Mouse (Mus musculus) midbrain, postnatal 0 days (tissue): ENCODE measurements around the gene Hivep3. TPM values are rescaled to one million over a fixed set of nuclear protein-coding genes. Genes with fewer than 3 reads are reported as not detected.

Source experiments
- ATAC-seq: fragments of 200-750 bp; cut with Nextera tagmentation; 2 replicates; pipeline ENCODE4 v1.8.0; 2017; ENCODE audit warnings: moderate number of reproducible peaks, mild to moderate bottlenecking, moderate TSS enrichment, moderate library complexity; ENCODE audit not compliant: low FRiP score
- DNase-seq: peaks from one replicate; pipeline ENCODE4 v3.0.0-alpha.2; 2015; ENCODE audit warnings: low spot score
- H3K27ac ChIP-seq: fragments of 300-500 bp; sonication (generic); 2 replicates; pipeline ENCODE4 v1.5.1; 2014; ENCODE audit warnings: low read depth, mild to moderate bottlenecking, low read length, mixed read lengths
- H3K27me3 ChIP-seq: fragments of 300-500 bp; sonication (generic); 2 replicates; pipeline ENCODE4 v1.6.1; 2014; ENCODE audit warnings: low read length, control low read depth, mixed read lengths; ENCODE audit not compliant: insufficient read depth
- H3K36me3 ChIP-seq: fragments of 300-500 bp; sonication (generic); 2 replicates; pipeline ENCODE4 v1.6.1; 2014; ENCODE audit warnings: low read length, control low read depth, mixed read lengths; ENCODE audit not compliant: insufficient read depth
- H3K4me1 ChIP-seq: fragments of 300-500 bp; sonication (generic); 2 replicates; pipeline ENCODE4 v1.6.1; 2014; ENCODE audit warnings: mild to moderate bottlenecking, control low read depth, antibody characterized with exemption, low read length, mixed read lengths; ENCODE audit not compliant: insufficient read depth
- H3K4me2 ChIP-seq: fragments of 300-500 bp; sonication (generic); 2 replicates; pipeline ENCODE4 v1.6.1; 2014; ENCODE audit warnings: low read depth, mild to moderate bottlenecking, low read length, mixed read lengths; ENCODE audit not compliant: poor library complexity, severe bottlenecking
- H3K4me3 ChIP-seq: fragments of 300-500 bp; sonication (generic); 2 replicates; pipeline ENCODE4 v1.5.1; 2014; ENCODE audit warnings: low read depth, mild to moderate bottlenecking, low read length, moderate library complexity
- H3K9ac ChIP-seq: fragments of 300-500 bp; sonication (generic); replicated peaks from 2 replicates; pipeline ENCODE4 v1.6.1; 2014; ENCODE audit warnings: mild to moderate bottlenecking, low read length, moderate library complexity, mixed read lengths; ENCODE audit not compliant: poor library complexity, severe bottlenecking
- H3K9me3 ChIP-seq: fragments of 300-500 bp; sonication (generic); 2 replicates; pipeline ENCODE4 v1.6.1; 2016; ENCODE audit warnings: low read length, control low read depth
- CTCF ChIP-seq: IDR thresholded peaks from 2 replicates; pipeline ENCODE4 v1.5.1; 2016; ENCODE audit warnings: antibody characterized with exemption, mild to moderate bottlenecking
- WGBS: fragments of 180-500 bp; shearing (Covaris S2); extraction: QIAGEN DNeasy Blood & Tissue Kit; methylation state at CpG from one replicate; pipeline ENCODE4 v1.1.7; 2014; 5-methylcytosine and 5-hydroxymethylcytosine counted together
- polyA plus RNA-seq: library from polyadenylated mRNA; unstranded; fragments of >200 nt; fragmentation: Nextera tagmentation; extraction: Ambion mirVana; gene quantifications from 2 replicates; pipeline ENCODE4 v1.2.1, GENCODE M21; 2015
- total RNA-seq: library from RNA; depleted of rRNA; stranded (reverse); fragments of >200 nt; gene quantifications from 2 replicates; pipeline ENCODE4 v1.2.3, GENCODE M21; 2014

The Hivep3 gene
- total and polyA plus RNA-seq, 2 experiments from 2014 or later = 16.5 to 18.3 TPM

DNA sequence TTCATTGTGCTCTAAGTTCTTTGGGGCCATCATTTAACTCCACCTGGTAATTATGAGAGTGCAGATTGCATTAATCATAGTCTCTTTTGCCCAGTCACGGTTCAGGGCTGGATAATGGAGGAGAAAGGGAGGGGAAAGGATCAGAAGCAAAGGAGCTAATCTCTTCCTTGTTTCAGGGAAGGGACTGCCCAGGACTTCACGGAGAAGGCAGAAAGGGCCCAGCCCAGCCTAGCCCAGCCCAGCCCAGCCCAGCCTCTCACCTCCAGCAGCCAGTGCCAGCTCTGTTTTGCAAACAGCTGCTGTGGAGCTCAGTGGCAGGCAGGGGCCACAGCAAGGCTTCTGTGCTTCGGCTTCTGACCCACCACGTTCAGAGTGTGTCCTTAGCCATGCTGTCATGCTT, 180.6 kb downstream of the Hivep3 start:
- H3K27me3 ChIP-seq = no peaks in the 10 kb centered on the region
- no peaks in the 10 kb centered on the region for H3K9me3 ChIP-seq
- H3K4me3 ChIP-seq = no peak overlapping the region
- DNase-seq (no peak), ATAC-seq (no peak)
- H3K36me3 ChIP-seq = no peaks in the 10 kb centered on the region
- H3K4me2 ChIP-seq = no peak overlapping the region
- no peaks in the 10 kb centered on the region for H3K4me1 ChIP-seq
- no peak for TF ChIP-seq CTCF
- WGBS = 19% methylated on average over 4 of the region's 4 CpGs
- H3K9ac ChIP-seq = no peak overlapping the region
- no peak overlapping the region for H3K27ac ChIP-seq

DNA sequence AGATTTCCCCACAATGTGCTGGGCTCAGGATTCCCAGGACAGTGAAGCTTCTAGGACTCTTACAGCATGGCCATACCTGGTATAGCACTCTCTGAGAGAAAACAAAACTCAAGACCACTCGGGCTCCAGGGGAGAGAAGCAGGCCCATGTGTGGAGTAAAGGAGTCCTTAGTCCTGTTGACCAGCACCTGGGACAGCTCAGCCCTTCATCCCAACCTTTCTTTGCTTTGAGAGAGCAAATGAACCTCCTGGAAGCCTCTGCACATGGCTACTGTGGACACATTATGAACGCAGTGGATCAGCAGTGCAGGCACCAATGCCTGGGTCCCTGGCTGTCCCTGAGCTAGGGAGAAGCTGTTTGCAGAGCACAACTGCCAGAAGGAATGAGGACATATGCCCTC, 181.5 kb downstream of the Hivep3 start:
- H3K9me3 ChIP-seq = no peaks in the 10 kb centered on the region
- H3K27ac ChIP-seq = no peak overlapping the region
- WGBS = 87% methylated on average over 2 of the region's 2 CpGs
- H3K4me1 ChIP-seq = no peaks in the 10 kb centered on the region
- ATAC-seq (no peak), DNase-seq (no peak)
- H3K9ac ChIP-seq = no peak overlapping the region
- no peaks in the 10 kb centered on the region for H3K36me3 ChIP-seq
- no peak overlapping the region for H3K4me2 ChIP-seq
- no peak for TF ChIP-seq CTCF
- no peaks in the 10 kb centered on the region for H3K27me3 ChIP-seq
- no peak overlapping the region for H3K4me3 ChIP-seq

DNA sequence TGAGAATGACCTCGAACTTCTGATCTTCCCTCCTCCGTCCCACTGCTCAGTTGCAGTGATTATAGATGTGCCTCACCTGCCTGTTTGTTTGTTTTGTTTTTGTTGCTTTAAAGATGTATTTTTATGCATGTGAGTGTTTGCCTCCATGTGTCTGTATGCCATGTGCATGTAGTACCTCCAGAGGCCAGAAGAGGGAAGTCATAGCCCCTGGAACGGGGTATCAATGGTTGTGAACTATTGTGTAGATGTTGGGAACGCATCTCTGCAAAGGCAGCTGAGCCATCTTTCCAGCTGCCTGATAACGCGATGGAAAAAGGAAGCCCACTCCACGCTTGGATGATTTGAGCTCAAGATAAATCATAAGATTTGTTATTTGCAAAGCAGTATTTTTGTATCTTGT, 183.9 kb downstream of the Hivep3 start:
- ATAC-seq = no peak
- Histone ChIP-seq H3K27me3 (no peaks in the 10 kb centered on the region), H3K9ac (no peak overlapping the region), H3K36me3 (no peaks in the 10 kb centered on the region), H3K4me2 (no peak overlapping the region), H3K27ac (no peak overlapping the region), H3K4me1 (no peaks in the 10 kb centered on the region), H3K9me3 (no peaks in the 10 kb centered on the region), H3K4me3 (no peak overlapping the region)
- 72% methylated on average over 7 of the region's 7 CpGs for WGBS
- DNase-seq = peak; percentile 58
- peak; percentile 82 for TF ChIP-seq CTCF

DNA sequence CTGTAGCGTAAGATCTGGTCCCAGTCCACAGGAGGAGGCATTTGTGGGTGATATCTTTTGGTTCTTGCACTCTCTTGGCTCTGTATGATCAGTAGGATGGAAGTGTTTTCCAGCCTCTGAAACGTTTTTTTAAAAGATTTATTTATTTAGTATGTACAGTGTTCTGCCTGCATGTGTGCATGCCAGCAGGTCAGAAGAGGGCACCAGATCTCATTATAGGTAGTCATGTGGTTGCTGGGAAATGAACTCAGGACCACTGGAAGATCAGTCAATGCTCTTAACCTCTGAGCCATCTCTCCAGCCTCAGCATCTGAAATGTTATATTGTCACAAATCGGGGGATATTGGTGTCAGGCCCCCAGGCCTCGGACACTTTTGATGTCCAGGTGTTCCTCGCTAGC, 185.8 kb downstream of the Hivep3 start:
- peak; percentile 33; the same call in 1 of the 2 replicates for TF ChIP-seq CTCF
- no peak for ATAC-seq
- Histone ChIP-seq H3K9ac (no peak overlapping the region), H3K9me3 (no peaks in the 10 kb centered on the region), H3K4me2 (no peak overlapping the region), H3K4me1 (no peaks in the 10 kb centered on the region), H3K27me3 (no peaks in the 10 kb centered on the region), H3K4me3 (no peak overlapping the region), H3K36me3 (no peaks in the 10 kb centered on the region), H3K27ac (no peak overlapping the region)
- WGBS = 81% methylated on average over 5 of the region's 5 CpGs
- DNase-seq = no peak

DNA sequence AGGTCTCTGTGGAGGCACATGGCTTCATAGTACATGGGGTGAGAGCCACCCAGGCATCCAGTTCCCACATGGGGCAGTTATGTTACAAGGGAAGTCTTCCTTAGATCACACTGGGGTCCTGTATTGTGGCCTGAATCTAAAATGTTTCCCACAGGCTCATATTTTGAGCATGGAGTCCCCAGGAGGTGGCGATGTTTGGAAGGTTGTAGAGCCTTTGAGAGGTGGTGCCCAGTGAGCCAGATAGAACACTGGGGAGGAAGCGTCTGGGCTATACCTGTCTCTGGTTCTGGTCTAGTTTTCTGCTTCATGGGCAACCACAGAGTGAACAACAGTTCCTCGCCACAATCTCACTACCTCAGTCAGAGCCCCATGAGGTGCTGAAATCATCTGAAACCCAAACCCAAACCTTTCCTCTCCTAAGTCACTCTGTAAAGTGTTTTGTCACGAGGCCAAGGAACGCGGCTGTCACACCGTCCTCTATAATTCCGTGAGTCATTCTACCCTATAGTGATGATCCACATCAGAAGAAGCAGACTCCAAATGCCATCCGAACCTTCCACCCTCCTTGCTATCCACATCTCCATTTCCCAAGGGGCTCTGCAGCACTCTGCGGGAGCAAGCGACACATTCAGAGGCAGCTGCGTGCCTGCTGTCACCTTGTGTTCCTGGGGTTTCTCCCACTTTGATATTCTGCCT, 187.6 kb downstream of the Hivep3 start:
- Histone ChIP-seq H3K9me3 (no peaks in the 10 kb centered on the region), H3K27ac (no peak overlapping the region), H3K27me3 (no peaks in the 10 kb centered on the region), H3K4me1 (no peaks in the 10 kb centered on the region), H3K4me2 (no peak overlapping the region), H3K4me3 (no peak overlapping the region), H3K36me3 (no peaks in the 10 kb centered on the region), H3K9ac (no peak overlapping the region)
- peak; percentile 54 for TF ChIP-seq CTCF
- DNase-seq = peak; percentile 26
- 74% methylated on average over 12 of the region's 12 CpGs for WGBS
- ATAC-seq = no peak

DNA sequence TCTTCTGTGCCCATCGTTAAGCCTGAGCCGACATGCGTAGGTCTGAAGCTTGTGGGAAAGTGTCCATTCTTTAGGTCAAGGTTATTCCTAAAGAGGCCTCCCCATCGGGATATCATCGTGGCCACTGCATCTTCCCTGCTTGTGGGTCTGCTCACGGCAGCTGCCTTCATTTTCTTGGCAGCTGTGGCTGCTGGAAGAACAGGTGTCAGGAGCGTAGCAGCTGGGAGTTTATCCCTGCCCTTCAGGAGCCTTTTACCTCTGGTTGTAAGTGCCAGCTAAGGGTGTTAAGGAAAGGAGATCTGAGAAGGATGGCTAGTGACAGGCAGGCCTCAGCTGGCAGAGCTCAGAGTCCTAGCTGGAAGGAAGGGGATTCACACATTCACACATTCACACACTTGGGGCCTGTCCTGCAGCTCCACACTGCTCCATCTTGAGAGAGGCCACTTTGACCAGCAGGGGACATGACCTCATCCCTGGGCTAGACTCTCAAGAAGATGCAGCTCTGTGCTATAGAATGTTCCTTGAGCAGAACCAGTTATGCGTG, 188.2 kb downstream of the Hivep3 start:
- TF ChIP-seq CTCF = no peak
- WGBS = 62% methylated on average over 8 of the region's 8 CpGs
- no peaks in the 10 kb centered on the region for H3K9me3 ChIP-seq
- no peak overlapping the region for H3K4me2 ChIP-seq
- ATAC-seq (no peak), DNase-seq (no peak)
- H3K36me3 ChIP-seq = no peaks in the 10 kb centered on the region
- H3K4me1 ChIP-seq = no peaks in the 10 kb centered on the region
- H3K4me3 ChIP-seq = no peak overlapping the region
- H3K27ac ChIP-seq = no peak overlapping the region
- H3K27me3 ChIP-seq = no peaks in the 10 kb centered on the region
- H3K9ac ChIP-seq = no peak overlapping the region
